Mouse (Mus musculus) liver, embryonic 14.5 days (tissue): ENCODE results near the gene Mdm2.
"Not testable (repeated sequence)": the region's sequence is repeated elsewhere in the genome, so short reads cannot be mapped to it uniquely, and the experiment has no call there.

Source experiments
- CTCF ChIP-seq: IDR thresholded peaks from 2 replicates; pipeline ENCODE4 v1.5.1; 2016; ENCODE audit warnings: antibody characterized with exemption, low read depth, control low read depth
- EP300 ChIP-seq: IDR thresholded peaks from 2 replicates; pipeline ENCODE4 v1.6.1; 2016; ENCODE audit warnings: antibody characterized with exemption, low read depth

DNA sequence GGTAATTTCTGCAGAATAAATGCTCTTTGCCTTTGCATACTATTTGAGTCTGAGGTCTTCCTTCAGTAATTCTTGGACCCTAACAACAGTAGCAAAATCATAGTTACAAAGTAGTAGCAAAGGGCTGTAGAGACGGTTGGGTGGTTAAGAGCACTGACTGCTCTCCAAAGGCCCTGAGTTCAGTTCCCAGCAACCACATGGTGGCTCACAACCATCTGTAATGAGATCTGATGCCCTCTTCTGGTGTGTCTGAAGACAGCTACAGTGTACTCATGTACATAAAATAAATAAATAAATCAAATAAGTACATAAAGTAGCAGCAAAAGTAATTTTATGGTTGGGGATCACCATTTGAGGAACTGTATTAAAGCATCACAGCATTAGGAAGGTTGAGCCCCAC is 5.1 kb upstream of the Mdm2 start:
- not testable (repeated sequence) for TF ChIP-seq EP300, CTCF
